Mouse (Mus musculus): ENCODE measurements around the gene Ube2cbp. TPM values are rescaled to one million over a fixed set of nuclear protein-coding genes. Genes with fewer than 3 reads are reported as not detected.

The Ube2cbp gene
- polyA plus RNA-seq, 1 experiment from 2014 or later = 7.3 TPM

- no peaks in the 10 kb centered on the region for H3K9me3 ChIP-seq (replicated peaks; ENCODE audit: control insufficient read depth, low read length)
- no peak overlapping the region for H3K4me3 ChIP-seq (ENCODE audit: low read depth, low read length)
- no peaks in the 10 kb centered on the region for H3K27me3 ChIP-seq (ENCODE audit: control insufficient read depth, insufficient read depth, low read length)
- no peaks in the 10 kb centered on the region for H3K36me3 ChIP-seq (replicated peaks; ENCODE audit: control insufficient read depth, insufficient read depth, low read depth, low read length)
- ATAC-seq (replicated peaks; ENCODE audit: insufficient number of reproducible peaks, low FRiP score, low TSS enrichment, low read depth) (no peak), DNase-seq (ENCODE audit: low spot score) (no peak)
- H3K4me2 ChIP-seq (ENCODE audit: low read depth, low read length) = no peak overlapping the region
- no peak overlapping the region for H3K27ac ChIP-seq (replicated peaks; ENCODE audit: low read depth, low read length)
- no peaks in the 10 kb centered on the region for H3K4me1 ChIP-seq (ENCODE audit: control insufficient read depth, insufficient read depth, low read length)
- WGBS = 100% methylated on average over 1 of the region's 1 CpGs
- no peak overlapping the region for H3K9ac ChIP-seq (replicated peaks; ENCODE audit: low read length)
Observed at GRCm38 (mm10) chr9:86417971-86418370, 46.8 kb downstream of the Ube2cbp start.

- no peak overlapping the region for H3K4me2 ChIP-seq (ENCODE audit: low read depth, low read length)
- H3K4me3 ChIP-seq (ENCODE audit: low read depth, low read length) = no peak overlapping the region
- DNase-seq (ENCODE audit: low spot score) (no peak), ATAC-seq (replicated peaks; ENCODE audit: insufficient number of reproducible peaks, low FRiP score, low TSS enrichment, low read depth) (no peak)
- H3K27me3 ChIP-seq (ENCODE audit: control insufficient read depth, insufficient read depth, low read length) = no peaks in the 10 kb centered on the region
- 74% methylated on average over 6 of the region's 6 CpGs for WGBS
- no peak overlapping the region for H3K27ac ChIP-seq (replicated peaks; ENCODE audit: low read depth, low read length)
- H3K36me3 ChIP-seq (replicated peaks; ENCODE audit: control insufficient read depth, insufficient read depth, low read depth, low read length) = no peaks in the 10 kb centered on the region
- H3K9ac ChIP-seq (replicated peaks; ENCODE audit: low read length) = no peak overlapping the region
- H3K4me1 ChIP-seq (ENCODE audit: control insufficient read depth, insufficient read depth, low read length) = no peaks in the 10 kb centered on the region
- H3K9me3 ChIP-seq (replicated peaks; ENCODE audit: control insufficient read depth, low read length) = no peaks in the 10 kb centered on the region
Observed at GRCm38 (mm10) chr9:86395785-86396184, 69.0 kb downstream of the Ube2cbp start.

- DNase-seq (ENCODE audit: low spot score) (no peak), ATAC-seq (replicated peaks; ENCODE audit: insufficient number of reproducible peaks, low FRiP score, low TSS enrichment, low read depth) (no peak)
- Histone ChIP-seq H3K4me1 (ENCODE audit: control insufficient read depth, insufficient read depth, low read length) (no peaks in the 10 kb centered on the region), H3K36me3 (replicated peaks; ENCODE audit: control insufficient read depth, insufficient read depth, low read depth, low read length) (no peaks in the 10 kb centered on the region), H3K27me3 (ENCODE audit: control insufficient read depth, insufficient read depth, low read length) (no peaks in the 10 kb centered on the region), H3K9ac (replicated peaks; ENCODE audit: low read length) (no peak overlapping the region), H3K27ac (replicated peaks; ENCODE audit: low read depth, low read length) (no peak overlapping the region), H3K4me3 (ENCODE audit: low read depth, low read length) (no peak overlapping the region), H3K9me3 (replicated peaks; ENCODE audit: control insufficient read depth, low read length) (no peaks in the 10 kb centered on the region), H3K4me2 (ENCODE audit: low read depth, low read length) (no peak overlapping the region)
- 86% methylated on average over 1 of the region's 1 CpGs for WGBS
Observed at GRCm38 (mm10) chr9:86395012-86395411, 69.7 kb downstream of the Ube2cbp start.

- Histone ChIP-seq H3K4me2 (ENCODE audit: low read depth, low read length) (no peak overlapping the region), H3K9me3 (replicated peaks; ENCODE audit: control insufficient read depth, low read length) (no peaks in the 10 kb centered on the region), H3K36me3 (replicated peaks; ENCODE audit: control insufficient read depth, insufficient read depth, low read depth, low read length) (no peaks in the 10 kb centered on the region), H3K27me3 (ENCODE audit: control insufficient read depth, insufficient read depth, low read length) (no peaks in the 10 kb centered on the region), H3K9ac (replicated peaks; ENCODE audit: low read length) (no peak overlapping the region), H3K4me3 (ENCODE audit: low read depth, low read length) (no peak overlapping the region), H3K27ac (replicated peaks; ENCODE audit: low read depth, low read length) (no peak overlapping the region), H3K4me1 (ENCODE audit: control insufficient read depth, insufficient read depth, low read length) (no peaks in the 10 kb centered on the region)
- 73% methylated on average over 8 of the region's 8 CpGs for whole genome bisulfite sequencing
- DNase-seq (ENCODE audit: low spot score) (no peak), ATAC-seq (replicated peaks; ENCODE audit: insufficient number of reproducible peaks, low FRiP score, low TSS enrichment, low read depth) (no peak)
Observed at GRCm38 (mm10) chr9:86393586-86394272, 71.0 kb downstream of the Ube2cbp start.

- no peaks in the 10 kb centered on the region for H3K9me3 ChIP-seq (replicated peaks; ENCODE audit: control insufficient read depth, low read length)
- no peak overlapping the region for H3K9ac ChIP-seq (replicated peaks; ENCODE audit: low read length)
- no peak overlapping the region for H3K4me3 ChIP-seq (ENCODE audit: low read depth, low read length)
- no peak overlapping the region for H3K27ac ChIP-seq (replicated peaks; ENCODE audit: low read depth, low read length)
- DNase-seq (ENCODE audit: low spot score) (no peak), ATAC-seq (replicated peaks; ENCODE audit: insufficient number of reproducible peaks, low FRiP score, low TSS enrichment, low read depth) (no peak)
- H3K4me2 ChIP-seq (ENCODE audit: low read depth, low read length) = no peak overlapping the region
- H3K4me1 ChIP-seq (ENCODE audit: control insufficient read depth, insufficient read depth, low read length) = no peaks in the 10 kb centered on the region
- no peaks in the 10 kb centered on the region for H3K27me3 ChIP-seq (ENCODE audit: control insufficient read depth, insufficient read depth, low read length)
- H3K36me3 ChIP-seq (replicated peaks; ENCODE audit: control insufficient read depth, insufficient read depth, low read depth, low read length) = no peaks in the 10 kb centered on the region
Observed at GRCm38 (mm10) chr9:86391467-86391866, 73.3 kb downstream of the Ube2cbp start.

GRCm38 (mm10) chr9:86390713-86391112, 74.0 kb downstream of the Ube2cbp start:
- no peaks in the 10 kb centered on the region for H3K4me1 ChIP-seq (ENCODE audit: control insufficient read depth, insufficient read depth, low read length)
- H3K9ac ChIP-seq (replicated peaks; ENCODE audit: low read length) = no peak overlapping the region
- ATAC-seq (replicated peaks; ENCODE audit: insufficient number of reproducible peaks, low FRiP score, low TSS enrichment, low read depth) = no peak
- H3K4me3 ChIP-seq (ENCODE audit: low read depth, low read length) = no peak overlapping the region
- H3K9me3 ChIP-seq (replicated peaks; ENCODE audit: control insufficient read depth, low read length) = no peaks in the 10 kb centered on the region
- DNase-seq (ENCODE audit: low spot score) = no peak
- no peaks in the 10 kb centered on the region for H3K27me3 ChIP-seq (ENCODE audit: control insufficient read depth, insufficient read depth, low read length)
- 85% methylated on average over 2 of the region's 2 CpGs for WGBS
- H3K4me2 ChIP-seq (ENCODE audit: low read depth, low read length) = no peak overlapping the region
- no peak overlapping the region for H3K27ac ChIP-seq (replicated peaks; ENCODE audit: low read depth, low read length)
- H3K36me3 ChIP-seq (replicated peaks; ENCODE audit: control insufficient read depth, insufficient read depth, low read depth, low read length) = no peaks in the 10 kb centered on the region

GRCm38 (mm10) chr9:86388538-86388937, 76.2 kb downstream of the Ube2cbp start:
- H3K27ac ChIP-seq (replicated peaks; ENCODE audit: low read depth, low read length) = no peak overlapping the region
- no peaks in the 10 kb centered on the region for H3K9me3 ChIP-seq (replicated peaks; ENCODE audit: control insufficient read depth, low read length)
- H3K36me3 ChIP-seq (replicated peaks; ENCODE audit: control insufficient read depth, insufficient read depth, low read depth, low read length) = no peaks in the 10 kb centered on the region
- no peaks in the 10 kb centered on the region for H3K4me1 ChIP-seq (ENCODE audit: control insufficient read depth, insufficient read depth, low read length)
- 67% methylated on average over 4 of the region's 4 CpGs for WGBS
- H3K4me2 ChIP-seq (ENCODE audit: low read depth, low read length) = no peak overlapping the region
- DNase-seq (ENCODE audit: low spot score) = no peak
- no peak overlapping the region for H3K9ac ChIP-seq (replicated peaks; ENCODE audit: low read length)
- H3K27me3 ChIP-seq (ENCODE audit: control insufficient read depth, insufficient read depth, low read length) = no peaks in the 10 kb centered on the region
- H3K4me3 ChIP-seq (ENCODE audit: low read depth, low read length) = no peak overlapping the region
- no peak for ATAC-seq (replicated peaks; ENCODE audit: insufficient number of reproducible peaks, low FRiP score, low TSS enrichment, low read depth)

- DNase-seq (ENCODE audit: low spot score) (no peak), ATAC-seq (replicated peaks; ENCODE audit: insufficient number of reproducible peaks, low FRiP score, low TSS enrichment, low read depth) (no peak)
- Histone ChIP-seq H3K4me3 (ENCODE audit: low read depth, low read length) (no peak overlapping the region), H3K36me3 (replicated peaks; ENCODE audit: control insufficient read depth, insufficient read depth, low read depth, low read length) (no peaks in the 10 kb centered on the region), H3K9ac (replicated peaks; ENCODE audit: low read length) (no peak overlapping the region), H3K27me3 (ENCODE audit: control insufficient read depth, insufficient read depth, low read length) (no peaks in the 10 kb centered on the region), H3K4me2 (ENCODE audit: low read depth, low read length) (no peak overlapping the region), H3K4me1 (ENCODE audit: control insufficient read depth, insufficient read depth, low read length) (no peaks in the 10 kb centered on the region), H3K27ac (replicated peaks; ENCODE audit: low read depth, low read length) (no peak overlapping the region), H3K9me3 (replicated peaks; ENCODE audit: control insufficient read depth, low read length) (no peaks in the 10 kb centered on the region)
- 59% methylated on average over 2 of the region's 2 CpGs for WGBS
Observed at GRCm38 (mm10) chr9:86376923-86377322, 87.8 kb downstream of the Ube2cbp start.
